Mouse (Mus musculus) olfactory bulb, adult 2 months (tissue): ENCODE results near the gene Cd320.

Source experiments
- CTCF ChIP-seq: fragments of 200-500 bp; IDR thresholded peaks from 2 replicates; pipeline ENCODE4 v1.5.1; 2012; ENCODE audit warnings: low read depth, mild to moderate bottlenecking, low read length, moderate library complexity; ENCODE audit not compliant: insufficient read depth
- POLR2A ChIP-seq: fragments of 200-500 bp; IDR thresholded peaks from 2 replicates; pipeline ENCODE4 v1.6.1; 2012; ENCODE audit warnings: mild to moderate bottlenecking, low read depth, low read length, moderate library complexity; ENCODE audit not compliant: insufficient read depth

GRCm38 (mm10) chr17:33890533-33891059, 47.7 kb downstream of the Cd320 start, which contains the start of gene Kifc1:
- TF ChIP-seq CTCF = peak; percentile 78
- 0 out of 2 replicates have a peak, but pooled peaks have one; percentile 18 for TF ChIP-seq POLR2A
